Mouse (Mus musculus) CH12.LX (cell line): ENCODE measurements around the gene Tysnd1. TPM values are rescaled to one million over a fixed set of nuclear protein-coding genes. Genes with fewer than 3 reads are reported as not detected.

ENCODE experiments used
- DNase-seq: peaks from one replicate; pipeline ENCODE4 v3.0.0-alpha.2; 2013; ENCODE audit errors: extremely low read depth
- H3K27ac ChIP-seq: 2 replicates; pipeline ENCODE4 v1.5.1; 2012; ENCODE audit warnings: low read depth, mild to moderate bottlenecking, control low read depth, moderate library complexity; ENCODE audit not compliant: insufficient read depth
- H3K27me3 ChIP-seq: replicated peaks from 2 replicates; pipeline ENCODE3; 2012; ENCODE audit warnings: inconsistent platforms
- H3K36me3 ChIP-seq, 2 experiments: replicated peaks in 1 of 2; 2 replicates each; pipeline versions ENCODE3 to v1.6.1; 2012; ENCODE audit warnings: inconsistent platforms in 1 of 2, low read length in 1 of 2, mild to moderate bottlenecking in 1 of 2, mixed read lengths in 1 of 2, moderate library complexity in 1 of 2; ENCODE audit not compliant: control insufficient read depth in 1 of 2, insufficient read depth in 1 of 2
- H3K4me1 ChIP-seq, 2 experiments: 2 replicates each; pipeline ENCODE4 v1.6.1; 2012; ENCODE audit warnings: inconsistent platforms in 1 of 2, moderate library complexity in 1 of 2; ENCODE audit not compliant: insufficient read depth in 2 of 2, control insufficient read depth in 1 of 2
- H3K4me2 ChIP-seq: 2 replicates; pipeline ENCODE4 v1.6.1; 2012; ENCODE audit warnings: low read depth, mild to moderate bottlenecking, control low read depth; ENCODE audit not compliant: poor library complexity, insufficient read depth, severe bottlenecking
- H3K4me3 ChIP-seq, 3 experiments: fragments of 150-350 bp in 1 of 3; sonication (generic) in 1 of 3; replicated peaks in 1 of 3; 2 replicates each; pipeline versions ENCODE3 to v1.5.1; 2011 to 2012; ENCODE audit warnings: low read depth in 2 of 3, low read length in 2 of 3, mild to moderate bottlenecking in 2 of 3, moderate library complexity in 2 of 3, control low read depth in 1 of 3, improper control_type of control experiment in 1 of 3, inconsistent platforms in 1 of 3, mixed read lengths in 1 of 3; ENCODE audit not compliant: poor library complexity in 1 of 3
- H3K79me2 ChIP-seq: replicated peaks from 2 replicates; pipeline ENCODE4 v1.6.1; 2012; ENCODE audit warnings: mild to moderate bottlenecking, moderate library complexity; ENCODE audit not compliant: control insufficient read depth, poor library complexity, insufficient read depth, severe bottlenecking; ENCODE audit errors: extremely low read depth
- H3K9ac ChIP-seq: 2 replicates; pipeline ENCODE4 v1.6.1; 2012; ENCODE audit warnings: low read depth, mild to moderate bottlenecking, control low read depth, moderate library complexity; ENCODE audit not compliant: insufficient read depth
- H3K9me3 ChIP-seq: replicated peaks from 2 replicates; pipeline ENCODE3; 2012; ENCODE audit warnings: low read length, inconsistent platforms, mixed read lengths
- BHLHE40 ChIP-seq: IDR thresholded peaks from 2 replicates; pipeline ENCODE4 v1.6.1; 2011; ENCODE audit warnings: mild to moderate bottlenecking, low read depth, low read length, improper control_type of control experiment
- CHD2 ChIP-seq: IDR thresholded peaks from 2 replicates; pipeline ENCODE4 v1.6.1; 2011; ENCODE audit warnings: low read length, improper control_type of control experiment
- CTCF ChIP-seq, 2 experiments: IDR thresholded peaks in 1 of 2; conservative IDR thresholded peaks in 1 of 2; 2 replicates each; pipeline ENCODE4 v1.5.1; 2011 to 2012; ENCODE audit warnings: low read depth in 2 of 2, low read length in 2 of 2, improper control_type of control experiment in 1 of 2, inconsistent platforms in 1 of 2, mild to moderate bottlenecking in 1 of 2, moderate library complexity in 1 of 2
- E2F4 ChIP-seq: IDR thresholded peaks from 2 replicates; pipeline ENCODE4 v1.6.1; 2011; ENCODE audit warnings: low read depth, low read length, improper control_type of control experiment; ENCODE audit not compliant: insufficient replicate concordance
- ELF1 ChIP-seq: IDR thresholded peaks from 2 replicates; pipeline ENCODE4 v1.6.1; 2014; ENCODE audit warnings: low read depth, mild to moderate bottlenecking, inconsistent platforms, low read length, improper control_type of control experiment
- GABPA ChIP-seq: IDR thresholded peaks from 2 replicates; pipeline ENCODE4 v1.6.1; 2012; ENCODE audit warnings: low read depth, low read length, improper control_type of control experiment, inconsistent platforms; ENCODE audit not compliant: insufficient replicate concordance
- HCFC1 ChIP-seq: IDR thresholded peaks from 2 replicates; pipeline ENCODE4 v1.6.1; 2012; ENCODE audit warnings: low read depth, mild to moderate bottlenecking, inconsistent platforms, low read length, improper control_type of control experiment
- MAX ChIP-seq: IDR thresholded peaks from 2 replicates; pipeline ENCODE4 v1.6.1; 2011; ENCODE audit warnings: low read length, improper control_type of control experiment
- MEF2A ChIP-seq: IDR thresholded peaks from 2 replicates; pipeline ENCODE4 v1.6.1; 2014; ENCODE audit warnings: low read depth, mild to moderate bottlenecking, inconsistent platforms, low read length, improper control_type of control experiment, borderline replicate concordance
- MYC ChIP-seq: IDR thresholded peaks from 2 replicates; pipeline ENCODE4 v1.6.1; 2011; ENCODE audit warnings: low read depth, mild to moderate bottlenecking, improper control_type of control experiment, low read length
- PAX5 ChIP-seq: IDR thresholded peaks from 2 replicates; pipeline ENCODE4 v1.6.1; 2012; ENCODE audit warnings: low read length, inconsistent platforms, mixed read lengths
- POLR2A ChIP-seq: IDR thresholded peaks from 2 replicates; pipeline ENCODE4 v1.6.1; 2011; ENCODE audit warnings: low read depth, mild to moderate bottlenecking, improper control_type of control experiment, low read length
- SMC3 ChIP-seq: IDR thresholded peaks from 2 replicates; pipeline ENCODE4 v1.6.1; 2011; ENCODE audit warnings: low read depth, low read length, improper control_type of control experiment
- TBP ChIP-seq: conservative IDR thresholded peaks from 2 replicates; pipeline ENCODE4 v1.6.1; 2011; ENCODE audit warnings: low read depth, low read length, improper control_type of control experiment
- USF2 ChIP-seq: conservative IDR thresholded peaks from 2 replicates; pipeline ENCODE4 v1.6.1; 2011; ENCODE audit warnings: low read depth, low read length, improper control_type of control experiment
- dilution Hi-C: fragments of 300-500 bp; cut with MboI; formaldehyde crosslinking; loops from 2 replicates; pipeline ENCODE4 v1.14.3; 2020; ENCODE audit warnings: low sequenced_read_pairs; ENCODE audit not compliant: extremely low pct_unique_long_range_greater_than_20kb, extremely low pct_ligation_motif_present
- in situ Hi-C: fragments of 300-500 bp; cut with MboI; formaldehyde crosslinking; loops from 3 replicates; pipeline ENCODE4 v1.14.3; 2019; ENCODE audit warnings: low sequenced_read_pairs, low pct_ligation_motif_present, low pct_unique_long_range_greater_than_20kb, mixed read lengths
- polyA plus RNA-seq: library from polyadenylated mRNA; unstranded; fragments of >175 nt; gene quantifications from 2 replicates; pipeline ENCODE4 v1.2.1, GENCODE M21; 2012; ENCODE audit warnings: low read depth; ENCODE audit not compliant: insufficient read length
- total RNA-seq, 2 experiments: library from RNA; depleted of rRNA; stranded (reverse); fragments of 300-350 nt in 1 of 2; fragments of >200 nt in 1 of 2; gene quantifications; 2 replicates each; pipeline ENCODE4 v1.2.3; 2012 to 2014

The Tysnd1 gene
- total and polyA plus RNA-seq, 3 experiments: 23.2 to 45.1 (median 38.9) TPM

DNA sequence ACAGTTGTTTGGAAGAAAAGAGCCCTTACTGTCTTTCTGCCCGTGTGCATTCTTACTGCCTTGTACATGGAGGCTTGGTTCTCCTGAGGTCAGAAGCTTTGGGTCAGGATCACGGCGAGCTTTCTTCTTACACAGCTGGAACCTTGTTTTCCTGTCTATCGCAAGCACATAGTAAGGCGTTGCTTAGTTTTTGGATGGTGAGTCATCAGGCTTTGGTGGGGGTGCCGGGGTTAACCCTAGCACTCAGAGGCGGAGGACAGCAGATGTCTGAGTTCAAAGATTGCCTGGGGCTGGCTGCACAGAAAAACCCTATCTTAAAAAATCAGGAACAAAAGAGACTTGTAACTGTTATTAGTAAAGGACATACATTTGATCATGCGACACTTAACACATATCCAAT lies 33.4 kb upstream of the Tysnd1 start:
- no peak overlapping the region for H3K4me3 ChIP-seq
- no peak overlapping the region for H3K9ac ChIP-seq
- no peak overlapping the region for H3K4me2 ChIP-seq
- no peaks in the 10 kb centered on the region for H3K27me3 ChIP-seq
- TF ChIP-seq HCFC1: no peak
- no peak for TF ChIP-seq SMC3
- TF ChIP-seq E2F4: no peak
- TF ChIP-seq BHLHE40: no peak
- TF ChIP-seq GABPA: no peak
- TF ChIP-seq MEF2A: no peak
- TF ChIP-seq TBP: no peak
- no peak for TF ChIP-seq PAX5
- TF ChIP-seq POLR2A: no peak
- no peak for TF ChIP-seq MAX
- no peak for TF ChIP-seq MYC
- TF ChIP-seq, all 38 proteins: peak for 0
- Histone ChIP-seq H3K4me1 (no peaks in the 10 kb centered on the region), H3K9me3 (no peaks in the 10 kb centered on the region), H3K36me3 (peaks cover 52 to 82% of the 10 kb centered on the region in 2 experiments), H3K79me2 (no peaks in the 10 kb centered on the region; the same call in none of the 2 replicates), H3K27ac (no peak overlapping the region)
- DNase-seq: no peak
- dilution Hi-C loops: no loop called here
- in situ Hi-C loops: loop anchor here (5.0 to 25.0 kb wide), 2 partner anchors 55 to 325 kb away; no protein-coding TSS in a partner anchor

DNA sequence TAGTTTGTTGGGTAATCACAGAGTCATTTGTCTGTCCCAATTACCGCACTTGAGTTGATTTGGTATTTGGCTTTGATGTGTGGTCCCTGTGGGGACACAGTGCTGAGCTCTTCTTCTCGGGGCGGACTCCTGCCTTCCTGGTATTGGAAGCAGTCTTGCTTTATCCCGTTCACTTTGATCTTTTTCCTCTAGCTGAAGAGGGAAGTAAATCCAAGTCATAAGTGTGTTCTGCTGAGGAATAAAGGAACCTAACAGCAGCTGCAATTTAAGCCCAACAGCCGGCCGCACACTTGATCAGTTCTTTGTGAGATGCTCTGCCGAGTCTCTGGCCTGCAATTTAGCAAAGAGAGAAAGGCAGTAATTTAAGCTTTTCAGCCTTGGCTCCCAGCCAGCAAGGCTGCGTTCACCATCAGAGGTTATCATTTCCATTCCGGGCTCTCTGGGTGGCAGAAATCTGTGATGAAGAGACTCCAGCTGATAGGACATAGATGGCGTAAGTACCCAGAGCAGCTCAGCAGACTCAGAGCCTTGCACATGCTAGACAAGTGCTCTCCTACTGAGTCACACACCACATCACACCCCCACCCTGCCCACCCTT lies 32.8 kb upstream of the Tysnd1 start:
- Histone ChIP-seq H3K4me3 (no peak overlapping the region), H3K79me2 (no peaks in the 10 kb centered on the region; the same call in none of the 2 replicates), H3K9me3 (no peaks in the 10 kb centered on the region), H3K9ac (no peak overlapping the region), H3K27me3 (no peaks in the 10 kb centered on the region), H3K4me2 (no peak overlapping the region), H3K27ac (no peak overlapping the region), H3K4me1 (no peaks in the 10 kb centered on the region), H3K36me3 (peaks cover 53 to 85% of the 10 kb centered on the region in 2 experiments)
- TF ChIP-seq USF2 (no peak), ELF1 (no peak), CTCF (conservative IDR thresholded peaks at IDR 0.05 in 1 of 2, IDR thresholded peaks at IDR 0.05 in 1 of 2; ENCODE audit: low read depth in 2 of 2, low read length in 2 of 2) (no peak), E2F4 (no peak), CHD2 (no peak), SMC3 (no peak)
- no peak for DNase-seq
- dilution Hi-C loops (no loop called here), in situ Hi-C loops (loop anchor here (5.0 to 25.0 kb wide), 2 partner anchors 55 to 325 kb away; no protein-coding TSS in a partner anchor)
